Mouse (Mus musculus) liver, embryonic 14.5 days (tissue): Measurements from ENCODE around the gene Rps16. TPM values are rescaled to one million over a fixed set of nuclear protein-coding genes. Genes with fewer than 3 reads are reported as not detected.

ENCODE experiments used
- ATAC-seq: fragments of 200-750 bp; cut with Nextera tagmentation; 2 replicates; pipeline ENCODE4 v1.8.0; 2017; ENCODE audit warnings: moderate number of reproducible peaks, mild to moderate bottlenecking, moderate library complexity; ENCODE audit not compliant: insufficient read depth
- DNase-seq, 3 experiments: peaks; one replicate each; pipeline ENCODE4 v3.0.0-alpha.2; 2012 to 2013; ENCODE audit warnings: low read depth in 3 of 3, low spot score in 3 of 3
- H3K27ac ChIP-seq: fragments of 300-500 bp; sonication (generic); 2 replicates; pipeline ENCODE4 v1.5.1; 2014; ENCODE audit warnings: moderate library complexity, mild to moderate bottlenecking, control low read depth, inconsistent platforms
- H3K27me3 ChIP-seq: fragments of 300-500 bp; sonication (generic); 2 replicates; pipeline ENCODE4 v1.6.1; 2014; ENCODE audit warnings: mild to moderate bottlenecking, low read length, moderate library complexity; ENCODE audit not compliant: control insufficient read depth, insufficient read depth
- H3K36me3 ChIP-seq: fragments of 300-500 bp; sonication (generic); replicated peaks from 2 replicates; pipeline ENCODE4 v1.6.1; 2014; ENCODE audit warnings: low read depth; ENCODE audit not compliant: control insufficient read depth, insufficient read depth
- H3K4me1 ChIP-seq, 2 experiments: fragments of 200-500 bp in 1 of 2; fragments of 300-500 bp in 1 of 2; sonication (generic) in 1 of 2; replicated peaks; 2 replicates each; pipeline ENCODE4 v1.6.1; 2012 to 2014; ENCODE audit warnings: antibody characterized with exemption in 1 of 2, inconsistent platforms in 1 of 2, low read length in 1 of 2; ENCODE audit not compliant: control insufficient read depth in 2 of 2, insufficient read depth in 2 of 2
- H3K4me2 ChIP-seq: fragments of 300-500 bp; sonication (generic); 2 replicates; pipeline ENCODE4 v1.6.1; 2014; ENCODE audit warnings: low read depth, mild to moderate bottlenecking, control low read depth, moderate library complexity
- H3K4me3 ChIP-seq, 2 experiments: fragments of 200-500 bp in 1 of 2; fragments of 300-500 bp in 1 of 2; sonication (generic) in 1 of 2; 2 replicates each; pipeline ENCODE4 v1.5.1; 2012 to 2014; ENCODE audit warnings: low read depth in 2 of 2, low read length in 2 of 2, mild to moderate bottlenecking in 2 of 2, control low read depth in 1 of 2, inconsistent platforms in 1 of 2, moderate library complexity in 1 of 2; ENCODE audit not compliant: insufficient read depth in 1 of 2
- H3K9ac ChIP-seq: fragments of 300-500 bp; sonication (generic); replicated peaks from 2 replicates; pipeline ENCODE4 v1.6.1; 2014; ENCODE audit warnings: mild to moderate bottlenecking, control low read depth, moderate library complexity
- H3K9me3 ChIP-seq: fragments of 300-500 bp; sonication (generic); 2 replicates; pipeline ENCODE4 v1.6.1; 2016; ENCODE audit warnings: low read length, mixed read lengths; ENCODE audit not compliant: control insufficient read depth
- CTCF ChIP-seq: IDR thresholded peaks from 2 replicates; pipeline ENCODE4 v1.5.1; 2016; ENCODE audit warnings: antibody characterized with exemption, low read depth, control low read depth
- EP300 ChIP-seq: IDR thresholded peaks from 2 replicates; pipeline ENCODE4 v1.6.1; 2016; ENCODE audit warnings: antibody characterized with exemption, low read depth
- WGBS: fragments of 180-500 bp; shearing (Covaris S2); extraction: QIAGEN DNeasy Blood & Tissue Kit; methylation state at CpG from one replicate; pipeline ENCODE4 v1.1.7; 2014; ENCODE audit not compliant: insufficient replicate concordance; 5-methylcytosine and 5-hydroxymethylcytosine counted together
- polyA plus RNA-seq, 2 experiments: library from polyadenylated mRNA; depleted of rRNA in 1 of 2; stranded (reverse) in 1 of 2; unstranded in 1 of 2; fragments of >200 nt; fragmentation: Nextera tagmentation in 1 of 2; extraction: Ambion mirVana in 1 of 2; gene quantifications; 2 replicates each; pipeline versions ENCODE4 v1.2.1 to v1.2.3; 2012 to 2014

Rps16 gene
- polyA plus RNA-seq, 2 experiments: 900 to 1,209 TPM

DNA sequence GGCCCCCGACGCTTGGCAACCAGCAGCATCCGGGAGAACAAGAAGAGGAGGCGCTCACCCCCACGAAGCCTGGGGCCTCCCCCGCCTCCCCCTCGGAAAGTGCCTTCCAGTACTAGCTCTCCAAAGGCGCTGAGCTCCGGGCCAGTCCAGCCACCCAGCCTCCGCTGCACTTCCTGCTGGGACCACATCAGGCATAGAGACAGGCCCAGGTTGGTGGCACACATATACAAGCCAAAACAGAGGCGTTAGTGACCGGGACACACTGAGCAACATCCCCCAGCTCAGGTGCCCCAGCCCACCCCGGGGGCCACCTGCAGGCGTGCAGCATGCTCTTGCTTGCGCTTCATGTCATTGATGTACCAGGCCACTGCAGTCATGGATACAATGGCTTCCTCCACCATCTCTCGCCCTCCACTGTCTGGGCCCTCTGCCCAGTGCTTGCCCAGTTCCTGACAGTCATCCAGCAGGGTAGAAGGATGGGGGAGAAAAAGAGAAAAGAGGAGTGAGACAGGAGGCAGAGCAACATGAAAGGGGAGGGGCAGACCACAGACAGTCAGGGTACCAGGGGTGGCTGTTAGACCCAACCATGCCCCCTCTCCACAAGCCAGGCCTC, 17.3 kb downstream of the Rps16 start:
- TF ChIP-seq CTCF (no peak), EP300 (no peak)
- Histone ChIP-seq H3K36me3 (no peaks in the 10 kb centered on the region), H3K9ac (no peak overlapping the region), H3K4me3 (no peak overlapping the region), H3K4me1 (peaks cover 0 to 8% of the 10 kb centered on the region in 2 experiments; a peak in 3 of 4 replicates), H3K4me2 (no peak overlapping the region), H3K27me3 (peaks cover 12% of the 10 kb centered on the region), H3K9me3 (no peaks in the 10 kb centered on the region), H3K27ac (no peak overlapping the region)
- DNase-seq (no peak), ATAC-seq (no peak)
- 79% methylated on average over 16 of the region's 16 CpGs for WGBS

DNA sequence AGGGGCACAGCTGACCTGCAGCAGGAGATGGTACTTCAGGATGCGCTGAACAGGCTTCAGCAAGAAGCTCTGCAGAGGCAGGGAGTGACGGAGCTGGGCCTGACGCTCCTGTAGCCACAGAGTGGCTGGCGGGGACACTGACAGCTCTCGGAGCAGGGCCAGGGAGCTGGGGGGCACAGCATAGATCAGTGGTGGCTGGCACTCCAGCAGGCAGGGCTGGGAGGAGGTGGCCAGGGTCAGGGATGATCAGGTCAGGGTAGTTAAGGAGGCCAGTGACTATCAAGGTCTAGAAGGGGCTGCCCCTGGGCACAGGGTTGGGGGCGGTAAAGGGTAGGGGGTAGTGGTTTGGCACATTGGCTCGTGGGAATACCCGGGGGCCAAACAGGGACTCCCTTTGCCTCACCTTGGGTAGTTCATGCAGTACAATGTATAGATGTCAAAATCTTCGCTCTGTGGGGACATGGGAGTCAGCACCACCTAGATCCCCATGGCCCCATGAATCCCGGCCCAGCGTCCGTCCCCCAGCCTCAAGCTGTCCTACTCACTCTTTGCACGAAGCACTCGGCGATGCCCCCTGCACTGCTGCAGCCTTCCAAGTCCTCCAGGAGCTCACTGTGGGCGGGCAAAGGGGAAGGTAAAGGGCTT, 17.9 kb downstream of the Rps16 start:
- 78% methylated on average over 16 of the region's 16 CpGs for whole genome bisulfite sequencing
- H3K36me3 ChIP-seq: no peaks in the 10 kb centered on the region
- peaks cover 12% of the 10 kb centered on the region for H3K27me3 ChIP-seq
- no peak for DNase-seq
- H3K9ac ChIP-seq: no peak overlapping the region
- no peak overlapping the region for H3K4me2 ChIP-seq
- H3K4me1 ChIP-seq: peaks cover 2 to 8% of the 10 kb centered on the region in 2 experiments; a peak in 3 of 4 replicates
- H3K27ac ChIP-seq: no peak overlapping the region
- no peak overlapping the region for H3K4me3 ChIP-seq
- no peak for TF ChIP-seq EP300
- no peak for TF ChIP-seq CTCF
- ATAC-seq: no peak
- H3K9me3 ChIP-seq: no peaks in the 10 kb centered on the region

DNA sequence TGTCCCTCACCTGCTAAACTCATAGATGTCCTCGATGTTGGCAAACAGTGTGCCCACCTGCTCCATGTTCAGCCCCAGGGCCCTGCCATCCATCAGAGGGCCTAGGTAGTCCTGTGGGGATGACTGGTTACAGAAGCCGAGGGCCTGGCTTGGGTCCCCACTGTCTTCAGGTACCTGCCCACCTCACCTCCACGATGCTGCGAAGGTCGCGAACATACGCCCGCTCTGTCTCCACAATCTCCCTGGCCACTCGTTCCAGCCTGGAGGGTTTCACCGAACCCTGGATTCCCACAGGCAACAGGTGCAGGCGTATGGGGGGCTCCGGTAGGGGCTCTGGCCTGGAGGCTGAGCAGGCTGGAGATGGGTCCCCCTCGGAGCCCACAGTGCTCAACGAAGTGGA, 19.6 kb downstream of the Rps16 start:
- Histone ChIP-seq H3K27ac (no peak overlapping the region), H3K9ac (no peak overlapping the region), H3K27me3 (peaks cover 12% of the 10 kb centered on the region), H3K4me3 (no peak overlapping the region), H3K4me1 (peaks cover 9 to 11% of the 10 kb centered on the region in 2 experiments), H3K36me3 (no peaks in the 10 kb centered on the region), H3K9me3 (no peaks in the 10 kb centered on the region), H3K4me2 (no peak overlapping the region)
- no peak for DNase-seq
- no peak for ATAC-seq
- 84% methylated on average over 14 of the region's 14 CpGs for WGBS
- TF ChIP-seq EP300 (no peak), CTCF (no peak)

DNA sequence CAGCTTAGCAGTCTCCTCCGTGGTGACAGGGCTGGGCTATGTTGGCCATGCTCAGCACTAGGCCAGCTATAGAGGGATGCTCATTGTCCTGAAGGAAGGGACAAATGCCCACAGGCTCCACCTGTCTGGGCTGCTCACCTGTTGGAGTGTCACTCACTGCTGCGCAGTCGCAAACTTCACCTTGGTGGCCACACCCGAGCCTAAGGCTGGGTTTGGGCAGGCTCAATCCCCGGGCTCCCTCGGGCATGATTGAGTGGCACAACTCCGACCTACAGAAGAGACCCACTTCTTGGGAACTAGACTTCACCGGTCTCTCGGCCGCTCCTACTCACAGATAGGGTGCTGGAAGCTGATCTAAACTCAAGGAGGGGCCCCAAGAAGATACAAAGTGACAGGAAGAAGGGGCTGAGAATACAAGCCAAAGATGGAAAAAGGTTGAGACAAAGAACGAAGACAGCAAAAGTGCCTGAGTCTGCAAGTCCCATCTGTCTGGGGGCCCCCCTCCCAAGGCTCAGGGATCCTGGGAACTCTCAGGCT, 20.6 kb downstream of the Rps16 start:
- Histone ChIP-seq H3K27ac (no peak overlapping the region), H3K36me3 (no peaks in the 10 kb centered on the region), H3K9me3 (no peaks in the 10 kb centered on the region), H3K4me1 (peaks cover 16 to 18% of the 10 kb centered on the region in 2 experiments), H3K4me3 (peak overlapping the region; percentile 61 to 79), H3K27me3 (peaks cover 12% of the 10 kb centered on the region), H3K4me2 (peak overlapping the region; percentile 92), H3K9ac (peak overlapping the region; percentile 76)
- no peak for TF ChIP-seq EP300
- TF ChIP-seq CTCF: no peak
- 15% methylated on average over 11 of the region's 11 CpGs for WGBS
- ATAC-seq: no peak
- DNase-seq: no peak

DNA sequence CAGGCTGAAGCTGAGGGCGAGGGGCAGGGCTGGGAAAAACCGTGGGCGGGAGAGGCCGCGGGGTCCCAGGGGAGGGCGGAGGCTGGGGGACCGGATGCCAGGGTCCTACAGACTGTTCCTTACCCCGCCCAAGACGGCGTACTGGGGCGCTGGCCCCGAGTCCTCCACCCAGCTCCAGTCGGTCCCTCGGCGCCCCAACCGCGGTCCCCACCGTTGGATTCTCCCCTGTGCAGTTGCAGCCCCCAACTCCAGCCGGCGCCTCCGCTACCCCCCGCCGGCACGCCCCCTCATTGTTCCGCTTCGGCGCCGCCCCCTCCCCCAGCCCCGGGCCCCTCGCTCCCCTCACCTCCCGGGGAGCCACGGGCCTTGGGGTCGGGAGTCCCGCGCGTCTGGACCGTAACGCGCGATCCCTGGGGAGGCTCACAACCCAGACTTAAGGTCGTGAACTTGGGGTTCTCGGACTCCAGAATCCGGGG, 21.1 kb downstream of the Rps16 start:
- Histone ChIP-seq H3K4me1 (peaks cover 19 to 20% of the 10 kb centered on the region in 2 experiments), H3K27me3 (peaks cover 12% of the 10 kb centered on the region), H3K9me3 (no peaks in the 10 kb centered on the region), H3K27ac (no peak overlapping the region), H3K9ac (peak overlapping the region; percentile 76), H3K36me3 (no peaks in the 10 kb centered on the region), H3K4me2 (peak overlapping the region; percentile 92), H3K4me3 (peak overlapping the region; percentile 61 to 79)
- ATAC-seq (no peak), DNase-seq (no peak)
- under 1% methylated on average over 36 of the region's 43 CpGs for WGBS
- TF ChIP-seq CTCF (no peak), EP300 (no peak)
